Mouse (Mus musculus): ENCODE data around the gene Mtmr11. TPM values are rescaled to one million over a fixed set of nuclear protein-coding genes. Genes with fewer than 3 reads are reported as not detected.

Mtmr11 gene
- polyA plus RNA-seq, 1 experiment from 2014 or later, result 4.2 TPM

DNA sequence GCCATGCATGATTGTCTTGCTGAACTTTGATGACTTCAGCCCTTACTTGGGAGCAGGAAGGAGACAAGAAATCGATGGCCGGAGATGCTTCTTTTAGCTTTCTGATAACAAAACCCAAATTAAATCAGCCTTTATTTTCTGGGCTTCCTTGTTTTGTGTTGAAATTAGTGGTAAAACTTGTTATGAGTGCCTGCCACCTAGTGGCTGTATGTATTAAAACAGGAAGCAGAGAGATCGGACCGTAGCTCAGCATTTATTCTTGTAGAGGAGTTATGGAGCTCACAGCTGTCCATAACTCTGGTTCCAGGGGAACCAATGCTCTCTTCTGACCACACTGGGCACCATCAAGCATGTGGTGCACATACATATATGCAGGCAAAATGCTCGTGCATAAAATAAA, 13.9 kb upstream of the Mtmr11 start:
- Histone ChIP-seq H3K4me1 (ENCODE audit: control insufficient read depth, low read depth, low read length) (no peaks in the 10 kb centered on the region), H3K36me3 (ENCODE audit: control insufficient read depth, insufficient read depth) (peaks cover 11% of the 10 kb centered on the region), H3K4me2 (ENCODE audit: low read depth, low read length) (no peak overlapping the region), H3K9me3 (replicated peaks; ENCODE audit: control insufficient read depth, low read length) (no peaks in the 10 kb centered on the region), H3K9ac (ENCODE audit: low read depth, low read length) (no peak overlapping the region), H3K27me3 (ENCODE audit: control insufficient read depth, insufficient read depth, low read depth, low read length) (no peaks in the 10 kb centered on the region), H3K27ac (ENCODE audit: low read length) (no peak overlapping the region), H3K4me3 (ENCODE audit: low read depth, low read length) (no peak overlapping the region)
- 6% methylated on average over 5 of the region's 5 CpGs for WGBS (ENCODE audit: insufficient replicate concordance)
- ATAC-seq (ENCODE audit: low read depth), result 0 out of 2 replicates have a peak, but pooled peaks have one; percentile 24

GRCm38 (mm10) chr3:96151836-96152235, 10.0 kb upstream of the Mtmr11 start:
- WGBS (ENCODE audit: insufficient replicate concordance), result 64% methylated on average over 7 of the region's 7 CpGs
- Histone ChIP-seq H3K9ac (ENCODE audit: low read depth, low read length) (no peak overlapping the region), H3K4me2 (ENCODE audit: low read depth, low read length) (no peak overlapping the region), H3K9me3 (replicated peaks; ENCODE audit: control insufficient read depth, low read length) (no peaks in the 10 kb centered on the region), H3K36me3 (ENCODE audit: control insufficient read depth, insufficient read depth) (peaks cover 22% of the 10 kb centered on the region), H3K4me3 (ENCODE audit: low read depth, low read length) (no peak overlapping the region), H3K27ac (ENCODE audit: low read length) (no peak overlapping the region), H3K27me3 (ENCODE audit: control insufficient read depth, insufficient read depth, low read depth, low read length) (no peaks in the 10 kb centered on the region), H3K4me1 (ENCODE audit: control insufficient read depth, low read depth, low read length) (no peaks in the 10 kb centered on the region)
- ATAC-seq (ENCODE audit: low read depth), result no peak

DNA sequence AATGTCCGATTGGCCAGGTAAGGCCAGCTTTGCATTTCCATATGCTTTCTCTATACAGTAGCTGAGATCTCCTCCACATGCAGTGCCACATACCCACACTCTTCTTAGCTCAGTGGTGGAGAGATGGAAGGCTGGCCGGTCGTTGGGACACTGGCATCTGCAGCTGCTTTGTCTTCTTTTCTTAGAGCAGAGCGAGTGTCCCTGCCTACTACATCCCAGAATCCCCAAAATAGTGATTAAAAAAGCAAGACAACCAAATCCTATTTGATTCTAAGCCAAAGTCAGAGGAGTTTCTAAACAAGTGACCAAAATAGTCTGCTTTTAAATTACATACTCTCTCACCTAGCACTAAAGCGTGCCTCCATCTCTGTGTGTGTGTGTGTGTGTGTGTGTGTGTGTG, 9.2 kb upstream of the Mtmr11 start:
- H3K36me3 ChIP-seq (ENCODE audit: control insufficient read depth, insufficient read depth), result peaks cover 22% of the 10 kb centered on the region
- 86% methylated on average over 5 of the region's 5 CpGs for WGBS (ENCODE audit: insufficient replicate concordance)

GRCm38 (mm10) chr3:96155501-96155900, 6.3 kb upstream of the Mtmr11 start:
- Histone ChIP-seq H3K4me2 (ENCODE audit: low read depth, low read length) (no peak overlapping the region), H3K4me1 (ENCODE audit: control insufficient read depth, low read depth, low read length) (peaks cover 4% of the 10 kb centered on the region), H3K9me3 (replicated peaks; ENCODE audit: control insufficient read depth, low read length) (no peaks in the 10 kb centered on the region), H3K27ac (ENCODE audit: low read length) (no peak overlapping the region), H3K36me3 (ENCODE audit: control insufficient read depth, insufficient read depth) (peaks cover 22% of the 10 kb centered on the region), H3K9ac (ENCODE audit: low read depth, low read length) (no peak overlapping the region), H3K27me3 (ENCODE audit: control insufficient read depth, insufficient read depth, low read depth, low read length) (peaks cover 8% of the 10 kb centered on the region), H3K4me3 (ENCODE audit: low read depth, low read length) (no peak overlapping the region)
- WGBS (ENCODE audit: insufficient replicate concordance), result 80% methylated on average over 8 of the region's 8 CpGs
- ATAC-seq (ENCODE audit: low read depth), result no peak

More for the DNA sequence above, 9.2 kb upstream of the Mtmr11 start:
- Histone ChIP-seq H3K4me2 (ENCODE audit: low read depth, low read length) (no peak overlapping the region), H3K4me3 (ENCODE audit: low read depth, low read length) (no peak overlapping the region), H3K9me3 (replicated peaks; ENCODE audit: control insufficient read depth, low read length) (no peaks in the 10 kb centered on the region), H3K27ac (ENCODE audit: low read length) (no peak overlapping the region), H3K4me1 (ENCODE audit: control insufficient read depth, low read depth, low read length) (no peaks in the 10 kb centered on the region), H3K9ac (ENCODE audit: low read depth, low read length) (no peak overlapping the region), H3K27me3 (ENCODE audit: control insufficient read depth, insufficient read depth, low read depth, low read length) (no peaks in the 10 kb centered on the region)
- no peak for ATAC-seq (ENCODE audit: low read depth)

DNA sequence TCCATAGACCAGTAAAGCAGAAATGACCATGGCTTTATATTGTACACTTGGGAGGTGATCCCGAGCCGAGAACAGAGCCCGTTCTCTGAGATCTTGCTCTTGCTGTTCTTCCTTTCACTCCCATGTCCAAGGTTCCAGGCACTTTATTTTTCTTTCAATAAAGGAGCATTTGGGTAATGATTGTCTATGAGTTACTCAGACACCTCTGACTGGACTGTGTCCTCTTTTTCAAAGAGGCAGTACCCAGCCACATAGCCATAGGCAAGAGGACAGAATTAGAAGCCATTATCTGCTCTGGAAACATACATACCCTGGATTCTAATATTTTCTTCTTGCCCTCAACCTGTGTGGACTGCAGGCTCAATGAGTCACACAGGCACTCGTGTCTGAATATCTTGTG, 2.0 kb upstream of the Mtmr11 start:
- no peak; the same call in 1 of the 2 replicates for ATAC-seq (ENCODE audit: low read depth)

GRCm38 (mm10) chr3:96160222-96160802, 1.5 kb upstream of the Mtmr11 start:
- Histone ChIP-seq H3K4me2 (ENCODE audit: low read depth, low read length) (no peak overlapping the region), H3K27ac (ENCODE audit: low read length) (peak overlapping the region; percentile 72), H3K9ac (ENCODE audit: low read depth, low read length) (no peak overlapping the region), H3K4me3 (ENCODE audit: low read depth, low read length) (no peak overlapping the region), H3K4me1 (ENCODE audit: control insufficient read depth, low read depth, low read length) (peaks cover 4% of the 10 kb centered on the region), H3K36me3 (ENCODE audit: control insufficient read depth, insufficient read depth) (no peaks in the 10 kb centered on the region; the same call in 1 of the 2 replicates), H3K9me3 (replicated peaks; ENCODE audit: control insufficient read depth, low read length) (no peaks in the 10 kb centered on the region), H3K27me3 (ENCODE audit: control insufficient read depth, insufficient read depth, low read depth, low read length) (peaks cover 34% of the 10 kb centered on the region)
- WGBS (ENCODE audit: insufficient replicate concordance), result 39% methylated on average over 4 of the region's 4 CpGs
- peak; percentile 53 for ATAC-seq (ENCODE audit: low read depth)

More for the DNA sequence above, 2.0 kb upstream of the Mtmr11 start:
- H3K27ac ChIP-seq (ENCODE audit: low read length), result peak overlapping the region; percentile 45; the same call in 1 of the 2 replicates
- 59% methylated on average over 4 of the region's 4 CpGs for WGBS (ENCODE audit: insufficient replicate concordance)
- no peak overlapping the region for H3K4me2 ChIP-seq (ENCODE audit: low read depth, low read length)
- H3K4me1 ChIP-seq (ENCODE audit: control insufficient read depth, low read depth, low read length), result peaks cover 4% of the 10 kb centered on the region
- H3K27me3 ChIP-seq (ENCODE audit: control insufficient read depth, insufficient read depth, low read depth, low read length), result peaks cover 34% of the 10 kb centered on the region
- no peaks in the 10 kb centered on the region for H3K9me3 ChIP-seq (replicated peaks; ENCODE audit: control insufficient read depth, low read length)
- peaks cover 2% of the 10 kb centered on the region for H3K36me3 ChIP-seq (ENCODE audit: control insufficient read depth, insufficient read depth)
- H3K9ac ChIP-seq (ENCODE audit: low read depth, low read length), result no peak overlapping the region; the same call in 1 of the 2 replicates
- no peak overlapping the region for H3K4me3 ChIP-seq (ENCODE audit: low read depth, low read length)

DNA sequence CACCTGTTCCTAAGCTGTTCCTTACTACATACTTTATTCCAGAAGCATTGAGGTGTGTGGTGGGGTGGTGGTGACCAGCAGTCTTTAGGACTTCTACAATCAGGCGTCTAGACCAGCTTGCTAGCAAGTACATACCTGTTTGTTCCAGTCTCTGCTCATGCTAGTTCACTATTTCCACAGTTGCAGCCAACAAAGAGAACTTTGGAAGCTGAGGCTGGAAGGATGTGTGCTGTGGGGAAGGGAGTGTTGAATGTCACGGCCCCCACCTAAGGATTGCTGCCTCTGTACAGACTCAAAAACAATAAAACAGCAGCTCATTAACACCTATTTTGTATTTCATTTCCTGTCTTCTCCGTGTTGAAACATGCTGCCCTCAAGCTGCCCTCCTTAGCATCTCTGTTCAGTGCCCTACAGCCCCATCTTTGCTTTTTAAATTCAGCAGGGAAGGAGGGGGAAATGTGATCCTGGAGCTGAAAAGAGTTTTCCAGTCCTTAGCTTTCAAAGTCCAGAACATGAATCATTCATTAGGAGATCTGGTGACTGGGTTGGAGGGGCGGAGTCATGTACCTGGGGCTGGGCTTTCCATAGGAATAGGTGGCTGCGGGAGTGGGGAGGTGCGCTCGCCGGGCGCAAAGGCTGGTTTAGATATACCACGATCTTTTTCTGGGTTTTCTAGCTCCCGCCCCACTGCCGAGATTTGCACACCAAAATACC, 844 bp upstream of the Mtmr11 start:
- H3K4me2 ChIP-seq (ENCODE audit: low read depth, low read length), result peak overlapping the region; percentile 61
- peak overlapping the region; percentile 47 for H3K4me3 ChIP-seq (ENCODE audit: low read depth, low read length)
- ATAC-seq (ENCODE audit: low read depth), result peak; percentile 76
- WGBS (ENCODE audit: insufficient replicate concordance), result 4% methylated on average over 12 of the region's 12 CpGs
- H3K9me3 ChIP-seq (replicated peaks; ENCODE audit: control insufficient read depth, low read length), result no peaks in the 10 kb centered on the region
- peaks cover 4% of the 10 kb centered on the region for H3K4me1 ChIP-seq (ENCODE audit: control insufficient read depth, low read depth, low read length)
- peak overlapping the region; percentile 46 for H3K9ac ChIP-seq (ENCODE audit: low read depth, low read length)
- H3K27ac ChIP-seq (ENCODE audit: low read length), result peak overlapping the region; percentile 79
- no peaks in the 10 kb centered on the region for H3K36me3 ChIP-seq (ENCODE audit: control insufficient read depth, insufficient read depth)
- H3K27me3 ChIP-seq (ENCODE audit: control insufficient read depth, insufficient read depth, low read depth, low read length), result peaks cover 34% of the 10 kb centered on the region

DNA sequence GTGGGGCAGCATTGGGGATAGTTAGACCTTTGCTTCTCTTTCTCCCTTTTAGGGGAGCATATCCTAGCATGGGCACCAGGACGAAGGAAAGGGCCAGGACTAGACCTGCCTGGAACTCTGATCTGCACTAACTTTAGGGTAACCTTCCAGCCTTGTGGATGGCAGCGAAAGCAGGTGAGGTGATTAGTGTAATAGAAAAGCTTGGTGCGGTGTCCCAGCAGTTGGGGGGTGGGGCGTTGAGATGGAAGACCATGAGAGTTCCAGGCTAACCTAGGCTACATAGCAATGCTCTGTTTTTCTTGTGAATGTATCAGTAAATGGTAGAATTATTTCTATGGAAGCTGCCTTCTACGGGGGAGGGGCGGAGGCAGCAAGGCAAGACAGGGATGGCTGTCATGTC, 1.2 kb downstream of the Mtmr11 start:
- Histone ChIP-seq H3K4me3 (ENCODE audit: low read depth, low read length) (no peak overlapping the region), H3K4me2 (ENCODE audit: low read depth, low read length) (no peak overlapping the region), H3K4me1 (ENCODE audit: control insufficient read depth, low read depth, low read length) (peaks cover 4% of the 10 kb centered on the region), H3K9me3 (replicated peaks; ENCODE audit: control insufficient read depth, low read length) (no peaks in the 10 kb centered on the region), H3K36me3 (ENCODE audit: control insufficient read depth, insufficient read depth) (no peaks in the 10 kb centered on the region), H3K27ac (ENCODE audit: low read length) (no peak overlapping the region), H3K9ac (ENCODE audit: low read depth, low read length) (no peak overlapping the region), H3K27me3 (ENCODE audit: control insufficient read depth, insufficient read depth, low read depth, low read length) (peaks cover 34% of the 10 kb centered on the region)
- no peak for ATAC-seq (ENCODE audit: low read depth)
- 73% methylated on average over 6 of the region's 6 CpGs for WGBS (ENCODE audit: insufficient replicate concordance)

- 59% methylated on average over 12 of the region's 12 CpGs for WGBS (ENCODE audit: insufficient replicate concordance)
- Histone ChIP-seq H3K36me3 (ENCODE audit: control insufficient read depth, insufficient read depth) (no peaks in the 10 kb centered on the region), H3K27me3 (ENCODE audit: control insufficient read depth, insufficient read depth, low read depth, low read length) (no peaks in the 10 kb centered on the region; the same call in 1 of the 2 replicates), H3K4me1 (ENCODE audit: control insufficient read depth, low read depth, low read length) (peaks cover 13% of the 10 kb centered on the region), H3K4me2 (ENCODE audit: low read depth, low read length) (no peak overlapping the region), H3K4me3 (ENCODE audit: low read depth, low read length) (no peak overlapping the region), H3K27ac (ENCODE audit: low read length) (no peak overlapping the region), H3K9me3 (replicated peaks; ENCODE audit: control insufficient read depth, low read length) (no peaks in the 10 kb centered on the region), H3K9ac (ENCODE audit: low read depth, low read length) (no peak overlapping the region)
- ATAC-seq (ENCODE audit: low read depth), result no peak
Observed at GRCm38 (mm10) chr3:96168466-96169158, 6.8 kb downstream of the Mtmr11 start.
